Mouse (Mus musculus) heart, adult 2 months (tissue): ENCODE results near the gene Pdgfd.

Experiments
- CTCF ChIP-seq: fragments of 200-600 bp; IDR thresholded peaks from 2 replicates; pipeline ENCODE4 v1.8.1; 2022; ENCODE audit warnings: antibody characterized with exemption, mild to moderate bottlenecking, moderate library complexity
- EP300 ChIP-seq: fragments of 200-500 bp; IDR thresholded peaks from 2 replicates; pipeline ENCODE4 v1.6.1; 2011; ENCODE audit warnings: low read depth, low read length, control low read depth; ENCODE audit not compliant: insufficient read depth
- POLR2A ChIP-seq: fragments of 200-500 bp; IDR thresholded peaks from 2 replicates; pipeline ENCODE4 v1.6.1; 2011; ENCODE audit warnings: mild to moderate bottlenecking, low read depth, low read length, control low read depth; ENCODE audit not compliant: insufficient read depth

DNA sequence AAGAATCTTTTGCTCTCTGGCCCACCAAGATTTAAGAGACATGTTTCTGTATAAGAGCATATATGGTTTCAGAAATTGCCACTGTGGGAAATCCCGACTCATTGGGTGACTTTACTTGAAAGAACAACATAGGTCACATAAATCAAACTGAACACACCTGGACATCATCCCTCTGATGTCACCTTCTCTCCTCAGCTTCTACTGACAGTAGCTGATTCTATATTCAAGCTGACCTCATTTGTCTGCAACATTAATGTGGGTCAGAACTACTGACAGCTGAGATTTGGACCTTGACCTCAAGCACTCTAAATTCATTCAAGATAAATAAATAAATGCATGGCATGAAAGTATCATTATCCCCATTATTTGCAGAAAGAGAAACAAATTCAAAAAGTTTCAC is 177.0 kb downstream of the Pdgfd start:
- TF ChIP-seq CTCF = no peak
- TF ChIP-seq POLR2A = no peak
- TF ChIP-seq EP300 = no peak
